Mouse (Mus musculus) heart, postnatal 25 days (tissue): Measurements from ENCODE around the gene Sdr39u1. TPM values are rescaled to one million over a fixed set of nuclear protein-coding genes. Genes with fewer than 3 reads are reported as not detected.

Experiments used
- DNase-seq: peaks from one replicate; pipeline ENCODE4 v3.0.0; 2022; ENCODE audit warnings: low spot score
- intact Hi-C: fragments of 180-260 bp; cut with DNase I; formaldehyde crosslinking; loops from one replicate; pipeline ENCODE4 v1.15.1; 2025
- total RNA-seq, 2 experiments: library from RNA; stranded (reverse); gene quantifications; 2 replicates each; pipeline ENCODE4 v1.2.3; 2021

The Sdr39u1 gene
- total RNA-seq, 2 experiments from 2014 or later: 107 to 108 TPM

GRCm38 (mm10) chr14:55862970-55863369 is 37.1 kb downstream of the Sdr39u1 start:
- DNase-seq: no peak
- intact Hi-C loops: loop anchor here (2.0 kb wide), 1 partner anchor 82 kb away; no protein-coding TSS in a partner anchor

- DNase-seq: no peak
- intact Hi-C loops: loop anchor here (2.0 kb wide), 1 partner anchor 81 kb away; no protein-coding TSS in a partner anchor
These were observed 37.9 kb downstream of the Sdr39u1 start for GRCm38 (mm10) chr14:55862186-55862585.

- intact Hi-C loops: no loop called here
- no peak for DNase-seq
These were observed 42.5 kb downstream of the Sdr39u1 start for GRCm38 (mm10) chr14:55857588-55857987.

- no peak for DNase-seq
- intact Hi-C loops: no loop called here
These were observed 45.0 kb downstream of the Sdr39u1 start for GRCm38 (mm10) chr14:55855101-55855561.

- DNase-seq: no peak
- intact Hi-C loops: no loop called here
These were observed 45.5 kb downstream of the Sdr39u1 start for GRCm38 (mm10) chr14:55854406-55855100.

- DNase-seq: peak; percentile 72
- intact Hi-C loops: no loop called here
These were observed 46.3 kb downstream of the Sdr39u1 start, which contains the start of gene Nynrin for GRCm38 (mm10) chr14:55853621-55854285. Gene Nynrin, plus strand, starts transcription at chr14:55854010.

- intact Hi-C loops: no loop called here
- no peak for DNase-seq
These were observed 47.2 kb downstream of the Sdr39u1 start for GRCm38 (mm10) chr14:55852646-55853551.

GRCm38 (mm10) chr14:55850885-55851284 is 49.2 kb downstream of the Sdr39u1 start:
- intact Hi-C loops: no loop called here
- DNase-seq: no peak

Other genes starting within 250 kb of the Sdr39u1 start
- 10 to 100 TPM; 53.0 to 53.4 TPM for gene Mdp1, start 239.8 kb downstream of the Sdr39u1 start, total RNA-seq
- gene Gmpr2, start 228.4 kb downstream of the Sdr39u1 start, total RNA-seq: 10 to 100 TPM in 1 of 2 experiments, 1 to 10 TPM in 1; 8.9 to 11.2 TPM
- gene Nedd8, start 228.2 kb downstream of the Sdr39u1 start, total RNA-seq: 100 to 1,000 TPM; 252 to 263 TPM
- 10 to 100 TPM; 10.0 to 10.7 TPM for gene Tinf2, start 218.5 kb downstream of the Sdr39u1 start, total RNA-seq
- gene Tgm1, start 186.4 kb downstream of the Sdr39u1 start, total RNA-seq: under 1 TPM; 0.18 to 0.36 TPM
- gene Rabggta, start 178.0 kb downstream of the Sdr39u1 start, total RNA-seq: 10 to 100 TPM; 13.0 to 13.4 TPM
- 10 to 100 TPM; 43.7 to 47.0 TPM for gene Dhrs1, start 154.6 kb downstream of the Sdr39u1 start, total RNA-seq
- gene Nop9, start 154.6 kb downstream of the Sdr39u1 start, total RNA-seq: 10 to 100 TPM in 1 of 2 experiments, 1 to 10 TPM in 1; 7.8 to 11.1 TPM
- gene Cideb, start 141.8 kb downstream of the Sdr39u1 start, total RNA-seq: under 1 TPM; 0.56 to 0.83 TPM
- under 1 TPM; 0.06 to 0.13 TPM for gene Ltb4r2, start 138.9 kb downstream of the Sdr39u1 start, total RNA-seq
- gene Ltb4r1, start 134.3 kb downstream of the Sdr39u1 start, total RNA-seq: under 1 TPM in 1 of 2 experiments, not detected in 1; 0.18 TPM
- 10 to 100 TPM; 18.2 to 23.8 TPM for gene Adcy4, start 116.2 kb downstream of the Sdr39u1 start, total RNA-seq
- gene Ripk3, start 111.4 kb downstream of the Sdr39u1 start, total RNA-seq: 1 to 10 TPM; 2.3 to 3.4 TPM
- 1 to 10 TPM; 3.9 to 5.5 TPM for gene Nfatc4, start 77.1 kb downstream of the Sdr39u1 start, total RNA-seq
- 1 to 10 TPM; 8.2 to 9.7 TPM for gene Nynrin, start 46.3 kb downstream of the Sdr39u1 start, total RNA-seq
- under 1 TPM in 1 of 2 experiments, not detected in 1; 0.14 TPM for gene Cbln3, start 15.9 kb downstream of the Sdr39u1 start, total RNA-seq
- gene Khnyn, start 15.3 kb downstream of the Sdr39u1 start, total RNA-seq: 10 to 100 TPM; 11.6 to 13.5 TPM
- 1 to 10 TPM; 1.0 to 2.5 TPM for gene Cma1, start 44.4 kb upstream of the Sdr39u1 start, total RNA-seq
- not detected for gene Cma2, start 50.7 kb upstream of the Sdr39u1 start, total RNA-seq
- not detected for gene Mcpt1, start 117.7 kb upstream of the Sdr39u1 start, total RNA-seq
- gene Mcpt9, start 130.2 kb upstream of the Sdr39u1 start, total RNA-seq: not detected
- not detected for gene Mcpt2, start 141.7 kb upstream of the Sdr39u1 start, total RNA-seq
- gene Mcpt4, start 162.0 kb upstream of the Sdr39u1 start, total RNA-seq: 1 to 10 TPM; 1.4 to 1.9 TPM
- not detected for gene Mcpt8, start 185.0 kb upstream of the Sdr39u1 start, total RNA-seq
- not detected for gene Ctsg, start 202.3 kb upstream of the Sdr39u1 start, total RNA-seq
- not detected for gene Gzme, start 220.3 kb upstream of the Sdr39u1 start, total RNA-seq
- not detected for gene Gzmd, start 232.3 kb upstream of the Sdr39u1 start, total RNA-seq